Mouse (Mus musculus): Measurements from ENCODE around the gene Cyp3a59. TPM values are rescaled to one million over a fixed set of nuclear protein-coding genes. Genes with fewer than 3 reads are reported as not detected.
"Not testable (repeated sequence)": the region's sequence is repeated elsewhere in the genome, so short reads cannot be mapped to it uniquely, and the experiment has no call there.

The Cyp3a59 gene
- polyA plus RNA-seq (2012; rRNA removed): 0.05 TPM in 1 of 2 replicates, not detected in the other

DNA sequence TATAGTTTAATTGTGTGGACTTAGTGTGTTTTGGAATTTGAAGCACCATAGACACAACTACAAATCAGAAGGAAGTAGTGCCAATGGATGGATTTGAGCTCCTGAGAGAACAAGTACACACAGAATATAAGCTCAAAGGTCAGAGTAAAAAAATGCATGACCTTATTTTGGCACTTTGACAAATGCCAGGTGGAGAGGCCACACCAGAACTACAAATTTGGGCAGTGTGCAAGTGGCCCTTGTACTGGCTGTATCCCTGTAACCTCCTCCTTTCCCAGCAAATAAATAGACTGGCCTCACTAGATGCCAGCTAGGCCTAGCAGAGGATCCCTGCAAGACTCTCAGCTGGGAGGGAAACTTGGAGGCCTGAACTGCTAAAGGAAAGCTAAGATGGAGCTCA lies at the start of gene Cyp3a59:
Gene Cyp3a59 (plus strand): TSS at position 313 of the 400 bp plus-strand sequence.
- DNase-seq (ENCODE audit: low read depth, low spot score): not testable (repeated sequence)

DNA sequence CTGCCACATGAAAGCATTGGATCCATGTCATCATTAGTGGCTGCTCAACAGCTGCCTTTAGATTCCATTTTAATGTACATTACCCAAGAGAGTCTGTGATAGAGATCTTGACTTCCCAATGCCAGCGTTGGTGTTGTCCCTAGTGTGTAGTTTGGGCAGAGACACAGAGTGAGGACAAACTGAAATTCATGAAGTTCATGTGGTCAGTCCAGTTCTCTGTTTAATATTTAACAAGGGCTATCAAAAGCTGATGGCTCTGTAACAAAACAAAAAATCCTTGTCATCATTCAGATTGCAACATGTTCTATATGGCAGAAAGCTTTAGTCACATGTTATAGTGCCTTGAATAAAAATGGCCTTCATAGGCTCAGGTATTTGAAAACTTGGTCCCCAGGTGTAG lies 9.0 kb upstream of the Cyp3a59 start:
- 22% methylated on average over 1 of the region's 1 CpGs for WGBS
- no peak for DNase-seq (ENCODE audit: low read depth, low spot score)

DNA sequence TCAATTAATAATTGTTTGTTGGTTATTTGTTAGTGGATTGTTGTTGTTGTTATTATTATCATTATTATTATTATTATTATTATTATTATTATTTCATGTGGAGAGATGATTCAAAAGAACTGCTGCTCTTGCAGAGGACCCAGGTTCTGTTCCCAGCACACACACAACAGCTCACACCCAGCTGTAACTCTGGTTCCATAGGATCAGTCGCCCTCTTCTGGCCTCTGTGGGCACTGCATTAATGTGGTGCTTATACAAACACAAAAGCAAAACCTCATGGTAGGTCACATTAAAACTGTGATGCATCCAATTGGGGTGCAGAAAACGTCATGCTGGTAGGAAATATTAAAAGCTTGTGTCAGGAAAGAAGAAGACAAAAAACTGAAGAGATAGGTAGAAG lies 68.8 kb downstream of the Cyp3a59 start:
- DNase-seq (ENCODE audit: low read depth, low spot score): no peak
- WGBS: 45% methylated on average over 2 of the region's 2 CpGs

DNA sequence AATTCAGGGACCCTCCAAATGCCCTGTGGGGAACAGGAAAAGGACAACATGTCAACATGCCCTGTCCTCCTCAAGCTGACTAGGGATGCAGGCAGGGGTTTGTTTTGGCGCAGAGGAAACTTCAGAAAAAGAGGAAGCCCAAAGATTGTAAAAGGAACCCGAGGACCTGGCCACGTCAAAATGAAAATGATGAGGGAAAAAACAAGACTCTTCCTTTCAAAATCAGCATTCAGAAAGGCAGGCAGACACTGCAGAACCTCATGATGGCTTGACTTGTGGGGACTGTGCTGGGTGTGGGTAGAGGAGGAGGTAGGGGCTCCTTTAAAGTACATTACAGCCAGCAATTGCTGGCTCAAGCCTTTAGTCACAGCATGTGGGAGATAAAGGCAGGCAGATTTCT lies 71.4 kb downstream of the Cyp3a59 start:
- WGBS: 67% methylated on average over 3 of the region's 3 CpGs
- no peak for DNase-seq (ENCODE audit: low read depth, low spot score)

- not testable (repeated sequence) for DNase-seq (ENCODE audit: low read depth, low spot score)
- 86% methylated on average over 4 of the region's 4 CpGs for WGBS
These were observed 79.3 kb downstream of the Cyp3a59 start for GRCm38 (mm10) chr5:146158326-146158725.

- 96% methylated on average over 3 of the region's 3 CpGs for WGBS
- DNase-seq (ENCODE audit: low read depth, low spot score): not testable (repeated sequence)
These were observed 81.4 kb downstream of the Cyp3a59 start, which contains the start of gene Gm5565 for GRCm38 (mm10) chr5:146160439-146160838. Gene Gm5565, minus strand, starts transcription at chr5:146160539.

Other genes starting within 250 kb of the Cyp3a59 start
- 0.89 and 21.4 TPM in 2 replicates for gene Cyp3a11, start 199.3 kb upstream of the Cyp3a59 start, polyA plus RNA-seq (2012; rRNA removed)
- 3.9 and 18.3 TPM in 2 replicates for gene Cyp3a25, start 69.6 kb upstream of the Cyp3a59 start, polyA plus RNA-seq (2012; rRNA removed)
- gene Gm5565, start 81.3 kb downstream of the Cyp3a59 start, polyA plus RNA-seq (2012; rRNA removed): not detected in 2 replicates
- gene Gm6309, start 91.5 kb downstream of the Cyp3a59 start, polyA plus RNA-seq (2012; rRNA removed): not detected in 2 replicates
- 0.22 and 0.26 TPM in 2 replicates for gene 1700001J03Rik, start 106.0 kb downstream of the Cyp3a59 start, polyA plus RNA-seq (2012; rRNA removed)
- 17.7 and 21.3 TPM in 2 replicates for gene Rnf6, start 142.3 kb downstream of the Cyp3a59 start, polyA plus RNA-seq (2012; rRNA removed)
- gene Cdk8, start 152.0 kb downstream of the Cyp3a59 start, polyA plus RNA-seq (2012; rRNA removed): 26.7 and 38.6 TPM in 2 replicates